Mouse (Mus musculus): Measurements from ENCODE around the gene Chaf1b.
A peak's percentile ranks its signal among the peaks of the same experiment; 100 is the strongest.

The Chaf1b gene

GRCm38 (mm10) chr16:93912808-93913207 is 29.1 kb downstream of the Chaf1b start:
- no peak for DNase-seq (ENCODE audit: low read depth, low spot score)

GRCm38 (mm10) chr16:93913881-93914576 is 30.3 kb downstream of the Chaf1b start:
- no peak for DNase-seq (ENCODE audit: low read depth, low spot score)

GRCm38 (mm10) chr16:93915338-93915849 is 31.7 kb downstream of the Chaf1b start:
- peak; percentile 63 for DNase-seq (ENCODE audit: low read depth, low spot score)

GRCm38 (mm10) chr16:93917712-93918678 is 34.3 kb downstream of the Chaf1b start:
- peak; percentile 87 for DNase-seq (ENCODE audit: low read depth, low spot score)

- DNase-seq (ENCODE audit: low read depth, low spot score), result no peak
These were observed 35.0 kb downstream of the Chaf1b start for GRCm38 (mm10) chr16:93918679-93919060.

DNA sequence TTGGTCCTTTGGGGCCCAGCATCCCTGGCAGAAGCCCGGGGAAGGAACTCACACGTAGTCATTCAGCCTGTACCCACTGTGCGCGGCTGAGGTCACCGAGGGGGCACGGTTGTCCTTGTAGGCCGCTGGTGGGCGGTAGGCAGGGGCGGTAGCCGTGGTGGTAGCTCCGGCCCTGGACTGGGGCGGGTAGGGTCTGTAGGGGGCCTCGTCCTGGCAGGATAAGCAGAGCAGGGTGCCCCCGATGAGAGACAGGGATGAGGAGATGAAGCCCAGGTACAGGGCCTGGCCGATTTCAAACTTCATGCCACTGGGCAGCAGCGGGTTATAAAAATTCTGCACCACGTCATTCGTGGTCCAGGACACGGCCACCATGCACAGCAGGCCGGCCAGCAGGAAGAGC is 35.5 kb downstream of the Chaf1b start:
- no peak for DNase-seq (ENCODE audit: low read depth, low spot score)

DNA sequence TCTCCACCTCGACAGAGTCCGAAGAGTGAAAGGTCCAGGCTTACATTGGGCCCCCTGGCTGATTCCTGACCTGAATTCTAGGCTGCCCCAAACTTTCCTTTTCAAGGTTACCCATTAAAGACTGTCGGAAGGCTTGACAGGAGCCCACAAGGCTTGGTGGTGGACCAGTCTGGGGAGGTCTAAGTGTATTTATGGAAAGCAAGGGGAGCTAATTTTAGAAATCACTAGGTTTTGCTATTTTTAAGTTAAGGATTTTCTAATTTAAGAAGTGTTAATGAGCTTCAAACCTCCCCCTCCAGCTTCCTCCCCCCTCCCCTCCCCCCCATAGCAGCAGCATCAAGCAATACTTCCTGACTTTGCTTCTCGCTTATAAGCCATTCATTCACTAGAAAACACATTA is 37.0 kb downstream of the Chaf1b start:
- no peak for DNase-seq (ENCODE audit: low read depth, low spot score)

DNA sequence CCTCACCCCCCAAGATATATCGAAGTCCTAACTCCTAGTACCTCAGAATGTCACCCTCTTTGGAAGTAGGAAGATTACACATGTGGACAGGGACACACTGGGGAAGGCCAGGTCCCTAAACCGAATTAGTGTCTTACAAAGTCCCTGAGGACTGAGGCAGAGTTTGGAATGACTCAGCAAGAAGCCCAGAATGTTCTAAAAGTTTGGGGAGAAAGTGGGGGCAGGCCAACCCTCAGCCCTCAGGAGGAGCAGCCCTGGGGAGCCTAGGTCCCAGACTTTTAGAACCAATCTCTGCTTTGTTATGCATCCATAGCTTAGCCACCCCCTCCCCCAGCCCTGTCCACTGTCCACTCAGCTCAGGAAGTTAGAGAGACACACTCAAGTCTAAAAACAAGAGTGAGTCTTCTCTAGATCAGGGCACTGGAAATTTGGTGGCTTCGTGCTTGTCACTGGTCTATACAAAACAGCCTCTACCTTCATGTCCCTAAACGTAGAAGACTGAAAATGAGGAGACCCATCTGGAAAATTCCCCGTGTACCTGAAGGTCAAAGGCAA is 39.2 kb downstream of the Chaf1b start:
- no peak for DNase-seq (ENCODE audit: low read depth, low spot score)

DNA sequence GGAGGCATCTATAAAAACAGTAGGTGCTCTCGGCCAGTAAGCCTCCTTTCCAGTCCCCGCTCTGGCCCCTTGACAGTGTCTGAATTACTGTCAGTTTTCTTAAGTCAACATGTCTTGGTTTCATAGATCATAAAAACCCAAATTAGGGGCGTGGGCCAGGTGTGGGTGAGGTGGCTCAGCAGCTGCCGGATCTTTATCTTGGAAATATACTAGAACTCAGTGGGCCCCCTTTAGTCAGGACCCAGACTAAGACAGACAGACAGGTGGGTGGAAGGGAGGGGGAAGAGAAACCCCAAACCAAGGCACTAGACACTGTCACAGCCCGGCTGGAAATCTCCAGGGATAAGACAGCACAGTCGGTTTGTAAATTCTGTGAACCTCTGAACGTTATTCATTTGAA is 40.1 kb downstream of the Chaf1b start:
- DNase-seq (ENCODE audit: low read depth, low spot score), result peak; percentile 63

DNA sequence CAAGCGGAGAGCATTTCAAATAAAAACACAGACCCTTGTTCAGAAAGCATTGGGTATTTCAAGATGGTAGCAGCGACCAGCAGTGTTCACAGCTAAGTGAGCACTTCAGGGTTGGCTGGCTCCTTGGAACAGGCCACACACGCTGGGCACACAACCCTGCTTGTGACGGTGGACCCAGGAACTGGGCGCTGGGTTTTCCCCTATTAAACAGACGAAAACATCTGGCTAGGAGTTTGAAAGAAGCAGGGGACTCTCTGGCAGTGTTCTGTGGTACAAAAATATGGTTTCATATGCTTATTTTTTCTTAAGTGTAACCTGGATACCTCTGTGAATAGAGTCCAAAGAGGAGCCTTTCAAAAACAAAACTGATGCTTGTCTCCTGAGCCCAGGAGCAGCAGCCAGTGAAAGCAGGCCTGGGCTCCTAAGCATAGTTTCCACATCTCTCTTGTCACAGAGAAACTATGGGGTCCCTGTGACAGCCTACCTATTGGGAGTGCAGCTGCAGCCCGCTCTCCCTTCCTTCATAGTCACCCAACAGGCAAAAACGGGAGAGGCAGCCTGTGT is 42.1 kb downstream of the Chaf1b start:
- DNase-seq (ENCODE audit: low read depth, low spot score), result peak; percentile 71

- no peak for DNase-seq (ENCODE audit: low read depth, low spot score)
These were observed 45.8 kb downstream of the Chaf1b start for GRCm38 (mm10) chr16:93929370-93930032.

GRCm38 (mm10) chr16:93932185-93933168 is 48.8 kb downstream of the Chaf1b start:
- no peak for DNase-seq (ENCODE audit: low read depth, low spot score)

- no peak for DNase-seq (ENCODE audit: low read depth, low spot score)
These were observed 50.9 kb downstream of the Chaf1b start for GRCm38 (mm10) chr16:93934588-93934987.

- DNase-seq (ENCODE audit: low read depth, low spot score), result no peak
These were observed 51.3 kb downstream of the Chaf1b start for GRCm38 (mm10) chr16:93935009-93935408.

DNA sequence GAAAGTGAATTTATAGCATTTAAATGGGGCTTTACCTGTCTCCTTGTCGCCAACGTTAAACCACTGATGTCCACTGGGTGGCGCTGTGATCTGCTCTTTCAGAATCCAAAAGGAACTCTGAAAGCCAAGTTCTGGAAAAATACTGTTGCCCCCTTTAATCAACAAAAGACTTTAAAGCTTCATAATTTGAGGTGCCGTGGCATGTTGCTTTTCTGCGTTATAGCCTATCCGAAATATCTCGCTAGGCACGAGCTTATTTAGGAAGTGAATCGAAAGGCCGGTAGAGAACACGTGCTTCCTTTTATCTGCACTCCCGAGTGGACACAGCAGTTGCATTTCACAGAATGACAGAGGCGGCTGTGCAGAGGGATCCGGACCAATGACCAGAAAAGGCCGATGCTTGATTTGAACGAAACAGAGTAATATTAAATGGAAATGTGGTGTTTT is 54.7 kb downstream of the Chaf1b start:
- peak; percentile 85 for DNase-seq (ENCODE audit: low read depth, low spot score)

GRCm38 (mm10) chr16:93939961-93940360 is 56.3 kb downstream of the Chaf1b start:
- DNase-seq (ENCODE audit: low read depth, low spot score), result no peak

DNA sequence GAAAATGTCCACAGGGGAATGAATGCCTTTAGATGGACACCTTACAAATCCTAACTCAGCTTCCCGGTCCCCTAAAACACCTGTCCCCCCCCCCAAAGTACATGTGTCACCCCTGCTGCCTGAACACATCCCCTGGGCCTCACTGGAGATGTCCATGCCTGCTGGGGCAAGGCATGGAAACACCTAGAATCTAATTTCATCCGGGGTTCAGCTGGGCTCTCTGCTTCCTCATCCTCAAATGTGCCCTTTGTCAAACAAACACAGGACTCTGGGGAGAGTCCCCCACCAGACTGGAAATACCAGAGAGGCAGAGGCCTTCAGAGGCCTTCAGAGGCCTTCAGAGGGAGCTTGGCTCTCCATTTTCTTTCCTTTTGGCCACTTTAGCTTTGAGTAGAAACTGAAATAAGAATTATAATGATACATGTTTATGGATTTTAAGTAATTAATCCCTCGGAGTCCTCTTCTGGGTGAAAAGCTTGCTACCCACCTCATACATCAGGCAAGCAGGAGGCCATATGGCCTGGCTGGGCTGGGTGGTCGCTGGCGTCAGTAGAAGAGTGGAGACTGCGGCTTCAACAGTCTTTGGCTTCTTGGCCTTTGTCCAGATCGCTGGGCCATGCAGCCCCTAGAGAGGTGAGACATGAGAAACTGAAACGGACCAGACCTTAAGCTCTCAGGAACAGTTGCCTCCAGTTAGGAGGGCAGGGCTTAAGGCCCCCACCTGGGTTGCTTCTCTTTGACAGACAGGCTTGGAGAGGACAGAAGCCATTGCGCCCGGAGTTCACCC is 58.3 kb downstream of the Chaf1b start:
- peak; percentile 31 for DNase-seq (ENCODE audit: low read depth, low spot score)

DNA sequence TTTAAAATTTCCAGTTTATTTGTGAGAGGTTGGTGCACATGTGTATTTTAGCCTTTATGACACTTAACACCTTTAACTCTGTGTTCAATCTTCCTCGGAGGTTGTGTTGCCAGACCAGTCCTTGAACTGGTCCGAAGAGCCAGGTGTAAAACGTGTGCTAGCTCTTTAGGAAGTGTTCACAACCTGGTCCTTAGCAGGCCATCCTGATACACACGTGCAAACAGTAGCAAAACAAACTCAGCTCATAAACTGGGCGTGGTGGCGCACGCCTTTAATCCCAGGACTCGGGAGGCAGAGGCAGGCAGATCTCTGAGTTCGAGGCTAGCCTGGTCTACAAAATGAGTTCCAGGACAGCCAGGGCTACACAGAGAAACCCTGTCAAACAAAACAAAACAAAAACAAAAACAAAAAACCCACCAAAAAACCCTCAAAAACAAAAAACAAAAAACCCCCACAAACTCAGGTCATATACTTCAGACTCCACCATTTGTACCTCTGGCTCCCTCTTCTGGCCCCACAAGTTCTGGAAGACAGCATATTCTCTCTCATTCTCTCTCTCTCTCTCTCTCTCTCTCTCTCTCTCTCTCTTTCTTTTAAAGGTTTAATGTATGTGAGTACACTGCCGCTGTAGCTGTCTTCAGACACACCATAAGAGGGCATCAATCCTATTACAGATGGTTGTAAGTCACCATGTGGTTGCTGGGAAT is 59.2 kb downstream of the Chaf1b start:
- peak; percentile 43 for DNase-seq (ENCODE audit: low read depth, low spot score)

- no peak for DNase-seq (ENCODE audit: low read depth, low spot score)
These were observed 60.6 kb downstream of the Chaf1b start for GRCm38 (mm10) chr16:93944301-93944700.
